Mouse (Mus musculus): ENCODE measurements at regions not wholly inside any gene's neighbourhood (a gene's known extent, or its start where the extent isn't known, plus 50 kb on each side); places are given as distances from the start of the nearest gene placed in this dataset.

DNA sequence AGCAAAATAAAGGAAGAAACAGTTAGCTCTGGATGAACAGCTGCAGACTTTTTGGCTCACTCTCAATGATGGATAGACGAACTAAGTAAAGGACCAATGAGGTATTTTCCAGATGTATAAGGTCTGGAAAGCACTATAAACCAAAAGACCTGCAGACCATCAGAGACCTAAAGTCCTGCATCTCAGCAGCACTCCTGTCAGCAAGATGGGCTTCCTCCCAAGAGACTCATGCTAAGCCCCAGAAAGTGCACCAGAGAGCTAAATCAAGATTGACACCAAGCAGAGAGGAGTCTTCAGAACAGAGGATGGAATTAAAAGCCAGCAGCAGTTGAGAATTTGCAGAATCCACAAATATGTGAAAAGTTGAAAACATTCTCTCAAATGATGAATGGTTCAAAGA, 425.2 kb upstream of the Kdm8 start:
- DNase-seq (ENCODE audit: low spot score) = no peak

DNA sequence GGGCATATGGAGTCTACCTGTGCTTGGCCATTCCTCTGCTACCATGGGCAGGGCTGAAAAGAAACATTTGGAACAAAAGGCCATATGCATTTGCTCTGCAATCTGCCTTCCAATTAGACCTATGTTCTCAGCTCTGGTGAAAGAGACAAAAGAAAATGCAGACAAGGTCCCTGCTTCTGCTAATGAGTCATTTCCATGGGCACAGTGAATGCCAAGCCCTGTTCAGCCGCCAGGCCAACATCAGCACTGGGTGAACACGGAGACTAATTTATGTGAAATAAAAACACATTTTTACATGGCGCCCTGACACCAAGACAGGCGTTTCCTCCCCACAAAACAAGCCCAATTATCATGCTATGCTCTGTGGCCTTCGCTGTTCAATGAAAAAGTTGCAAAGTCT, 419.5 kb upstream of the Kdm8 start:
- DNase-seq (ENCODE audit: low spot score) = no peak

DNA sequence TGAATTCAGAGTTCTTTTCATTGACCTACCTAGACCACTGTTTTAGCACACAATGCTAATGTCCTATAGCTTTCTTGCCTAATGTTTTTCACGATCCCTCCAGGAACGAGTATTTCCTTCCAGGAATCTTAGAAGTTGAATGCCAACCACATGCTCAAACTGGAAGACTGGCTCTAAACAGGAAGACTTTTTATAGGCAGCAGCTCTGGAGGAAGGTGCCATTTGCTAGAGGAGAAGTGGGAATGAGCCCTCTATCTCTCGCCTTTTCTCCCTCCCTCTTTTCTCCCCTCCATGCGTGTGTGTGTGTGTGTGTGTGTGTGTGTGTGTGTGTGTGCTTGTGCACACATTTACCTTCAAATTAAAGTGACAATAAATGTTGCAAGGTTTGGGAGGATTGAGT, 410.7 kb upstream of the Kdm8 start:
- DNase-seq (ENCODE audit: low spot score) = no peak

DNA sequence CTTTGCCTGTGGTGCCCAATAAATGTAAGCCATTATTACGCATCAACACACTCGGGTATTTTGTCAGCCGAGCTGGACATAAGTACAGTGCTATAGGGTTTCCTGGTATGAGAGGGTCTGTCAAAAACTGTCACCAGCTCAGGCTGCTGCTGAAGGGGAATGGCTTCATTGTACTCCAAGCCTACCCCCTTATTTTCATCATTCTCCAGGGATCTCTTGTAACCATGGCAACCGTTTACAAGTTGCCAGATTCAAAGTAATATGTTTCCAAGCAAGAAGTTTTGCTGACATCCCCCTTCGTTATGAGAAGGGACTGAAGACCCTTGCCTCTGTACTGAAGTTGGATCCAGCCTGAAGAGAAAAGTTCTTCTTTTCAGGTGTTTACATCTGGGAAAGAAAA, 410.3 kb upstream of the Kdm8 start:
- DNase-seq (ENCODE audit: low spot score) = no peak

DNA sequence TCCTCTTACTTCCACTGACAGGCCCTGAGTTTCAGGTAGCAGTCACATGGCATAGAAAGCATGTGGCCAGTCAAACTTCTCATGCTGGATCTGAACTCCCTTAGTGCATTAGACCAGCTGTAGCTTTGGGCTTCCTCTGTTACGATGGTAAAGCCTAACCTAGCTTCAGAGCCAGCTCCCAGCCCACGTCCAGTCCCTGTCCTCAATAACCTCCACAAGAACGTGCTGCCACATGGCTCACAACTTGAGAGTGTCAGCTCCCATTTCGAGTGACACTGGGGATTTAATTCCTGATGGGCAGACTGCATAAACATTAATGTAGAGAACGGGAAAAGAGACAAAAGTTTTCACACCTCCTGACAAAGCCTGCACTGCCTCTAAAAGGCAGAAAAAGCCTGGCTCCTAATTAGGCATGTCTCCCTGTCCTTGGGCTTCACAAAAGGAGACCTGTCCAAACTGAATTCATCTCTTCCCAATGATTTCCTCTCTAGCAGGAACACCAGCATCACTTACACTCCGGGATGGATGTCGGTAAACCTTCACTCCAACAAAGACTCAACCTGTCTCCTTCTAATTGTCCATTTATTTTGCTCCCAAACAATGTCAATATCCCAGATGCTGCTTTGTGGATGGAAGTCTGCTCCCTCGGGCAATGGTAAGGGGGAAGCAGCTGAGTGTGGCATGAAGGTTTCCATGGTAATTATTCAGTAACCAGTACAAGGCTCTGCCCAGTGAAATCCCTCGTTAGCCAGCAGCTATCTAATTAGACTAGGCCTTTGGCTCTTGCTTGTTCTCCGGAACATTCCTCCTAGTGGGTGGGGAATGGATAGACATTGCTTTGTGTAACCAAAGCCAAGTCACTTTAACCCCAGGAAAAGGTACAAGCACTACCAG, 408.1 kb upstream of the Kdm8 start:
- DNase-seq (ENCODE audit: low spot score) = no peak

DNA sequence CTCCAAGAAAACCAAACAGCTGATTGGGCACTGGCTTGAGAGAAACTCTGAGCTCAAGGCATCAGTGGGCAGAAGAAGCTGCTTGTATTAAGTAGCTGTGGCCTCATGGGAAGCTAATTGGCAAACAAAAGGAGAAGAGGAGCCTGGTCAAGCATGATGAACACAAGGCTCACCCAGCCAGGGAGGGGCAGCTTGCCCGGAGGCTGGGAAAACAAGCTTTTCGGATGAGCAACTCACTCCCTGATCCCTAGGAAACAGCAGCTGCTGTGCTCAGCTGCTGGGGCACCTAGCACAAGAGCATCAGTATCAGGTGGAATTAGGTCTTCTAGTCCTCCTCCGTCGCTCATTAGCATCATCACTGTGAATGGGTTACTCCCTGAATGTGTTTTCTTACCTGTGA, 405.6 kb upstream of the Kdm8 start:
- DNase-seq (ENCODE audit: low spot score) = no peak

DNA sequence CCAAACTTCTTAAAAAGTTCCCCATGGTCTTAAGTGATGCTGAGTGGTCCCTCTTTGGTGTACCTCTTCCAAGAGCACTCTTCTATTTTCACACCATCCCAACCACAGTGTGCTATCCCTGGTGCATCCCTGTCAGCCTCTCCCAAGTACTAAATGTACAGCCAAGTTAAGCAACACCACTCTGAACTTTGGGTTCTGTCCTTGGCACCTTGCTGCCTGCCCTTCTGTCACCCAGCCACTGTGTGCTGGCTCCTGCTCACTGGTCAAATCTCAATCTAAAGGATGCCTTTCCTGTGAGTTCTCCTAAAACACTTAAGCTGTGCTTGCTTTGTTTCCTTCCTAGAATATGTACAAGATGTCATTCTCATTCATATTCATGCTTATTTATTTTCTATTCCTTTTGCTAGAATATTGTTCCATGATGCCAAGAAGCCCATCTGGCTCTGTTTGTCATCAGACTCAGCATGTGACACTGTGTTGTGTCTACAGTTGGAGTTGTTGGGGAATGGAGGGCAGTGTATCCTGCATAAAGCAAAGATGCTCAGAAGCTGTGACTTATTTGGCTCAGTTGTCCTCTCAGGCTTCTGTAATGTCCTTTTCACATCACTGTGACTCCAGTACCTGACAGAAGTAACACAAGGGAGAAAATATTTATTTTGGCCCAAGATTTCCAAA, 388.4 kb upstream of the Kdm8 start:
- DNase-seq (ENCODE audit: low spot score) = no peak

DNA sequence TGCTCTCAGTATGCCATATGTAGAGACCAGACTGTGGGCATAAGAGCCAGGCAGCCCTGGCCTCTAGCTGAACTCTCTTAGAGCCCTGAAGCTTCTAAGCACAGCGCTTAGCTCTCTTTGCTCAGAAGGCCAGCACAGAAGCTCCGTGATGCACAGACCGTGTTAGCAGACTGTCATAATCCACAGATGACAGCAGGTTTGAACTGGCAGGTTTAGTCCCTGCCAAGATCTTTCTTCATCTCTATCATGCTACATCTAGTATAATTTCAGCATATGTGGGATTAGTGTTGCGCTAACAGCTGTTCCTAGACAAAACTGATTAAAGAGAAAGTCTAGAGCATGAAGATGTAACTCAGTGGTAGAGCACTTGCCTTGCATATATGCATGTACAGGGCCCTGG, 342.0 kb upstream of the Kdm8 start:
- DNase-seq (ENCODE audit: low spot score) = no peak

DNA sequence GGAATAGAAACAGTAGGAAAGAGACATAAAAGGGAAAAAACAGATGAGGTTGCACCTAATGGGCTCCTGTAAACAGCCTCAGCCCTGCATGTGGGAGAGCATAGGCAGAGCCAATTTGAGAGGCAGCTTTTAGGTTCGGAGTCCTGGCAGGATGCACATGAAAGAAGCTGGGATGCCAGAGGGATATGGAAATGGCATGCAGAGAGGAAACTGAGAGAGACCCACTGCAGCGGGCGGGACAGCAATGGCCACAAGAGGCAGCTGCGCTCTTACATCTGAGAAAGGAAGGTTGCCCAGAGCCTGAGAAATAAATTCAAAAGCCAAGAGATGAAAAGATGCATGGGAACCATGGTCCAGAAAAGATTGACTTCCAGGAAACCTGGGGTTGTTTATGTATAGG, 340.5 kb upstream of the Kdm8 start:
- DNase-seq (ENCODE audit: low spot score) = no peak

DNA sequence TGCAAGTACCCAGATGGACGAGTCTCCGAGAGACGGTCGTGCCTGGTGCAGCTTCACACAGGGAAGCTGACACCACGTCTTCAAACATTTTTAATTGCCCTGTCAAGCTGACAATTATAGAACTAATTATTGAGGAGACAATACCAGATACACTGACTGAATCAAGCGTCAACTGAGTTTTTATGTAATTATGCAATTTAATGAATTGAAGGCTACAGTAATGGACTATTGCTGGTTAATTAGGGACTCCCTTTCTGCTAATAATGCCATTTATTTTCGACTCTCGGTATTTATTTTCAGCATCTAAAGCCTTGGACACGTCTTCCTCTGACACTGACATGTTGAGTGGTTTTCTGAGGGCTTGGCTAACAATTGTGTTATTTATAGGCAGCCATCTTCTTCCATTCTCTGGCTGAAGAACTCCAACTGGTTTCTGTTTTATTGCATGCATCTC, 331.6 kb upstream of the Kdm8 start:
- no peak for DNase-seq (ENCODE audit: low spot score)

DNA sequence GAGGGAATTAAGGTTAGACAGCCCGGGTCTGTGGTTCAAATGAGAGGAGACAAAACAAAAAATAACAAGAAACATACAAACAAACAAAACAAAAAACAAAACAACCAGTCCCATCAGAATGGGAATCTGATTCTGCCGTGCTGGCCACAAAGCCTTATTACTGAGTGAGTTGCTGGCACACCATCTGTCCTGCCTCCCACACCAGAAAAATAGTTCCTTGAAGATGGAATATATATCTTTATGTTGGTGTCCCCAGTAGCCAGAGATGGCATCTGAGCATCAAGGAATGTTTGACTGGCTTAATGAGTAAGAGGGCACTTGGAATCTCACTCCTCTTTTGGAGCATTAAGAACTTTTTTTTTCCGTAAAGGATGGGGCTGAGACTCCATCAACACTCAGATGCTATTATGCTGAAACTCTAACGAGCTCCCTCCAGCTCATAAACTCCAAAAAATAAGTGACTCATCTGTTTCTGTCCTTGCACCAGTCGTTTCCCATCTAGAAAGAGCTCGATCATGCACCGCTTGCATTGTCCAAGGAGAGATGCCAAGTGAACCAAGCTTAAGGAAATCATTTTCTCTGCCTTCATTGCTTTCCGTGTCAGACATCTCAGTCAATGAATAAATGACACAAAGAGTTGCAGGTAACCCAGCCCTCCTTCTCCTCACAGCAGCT, 329.0 kb upstream of the Kdm8 start:
- DNase-seq (ENCODE audit: low spot score) = no peak

DNA sequence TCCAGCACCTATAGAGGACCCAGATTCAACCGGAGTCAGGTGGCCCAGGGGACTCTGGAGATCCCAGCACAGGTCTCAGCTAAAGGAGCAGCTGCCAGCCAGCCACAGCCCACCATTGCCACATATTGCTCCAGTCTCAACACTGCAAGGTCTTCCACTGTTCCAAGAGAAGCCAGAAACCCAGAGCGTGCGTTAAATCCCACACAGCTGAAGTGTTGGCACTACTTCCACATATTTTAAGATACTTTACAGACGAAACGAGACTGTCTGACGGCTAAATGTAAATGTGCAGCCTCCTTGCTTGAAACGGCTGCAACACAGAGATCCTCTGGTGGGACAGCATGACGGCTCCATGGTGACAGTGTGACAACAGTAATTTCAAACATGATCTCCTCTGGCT, 327.3 kb upstream of the Kdm8 start:
- DNase-seq (ENCODE audit: low spot score) = no peak

DNA sequence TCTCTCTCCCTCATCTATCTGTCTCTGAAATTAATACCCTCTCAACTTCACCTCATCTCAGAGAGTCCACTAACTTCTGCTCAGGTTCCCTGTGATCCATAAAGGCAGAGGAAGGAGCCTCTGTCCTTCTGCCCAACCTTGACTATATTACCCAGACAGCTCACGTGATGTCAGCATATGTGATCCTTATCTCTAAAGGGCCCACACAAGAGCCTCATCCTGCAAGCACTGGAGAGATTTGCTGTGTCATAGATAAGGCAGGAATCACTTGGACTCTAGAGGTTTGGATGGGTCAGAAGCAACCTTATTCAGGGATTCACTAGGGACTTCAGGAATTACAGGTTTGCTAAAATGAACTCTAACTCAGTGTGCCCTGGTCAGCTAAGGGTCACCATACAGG, 315.3 kb upstream of the Kdm8 start:
- DNase-seq (ENCODE audit: low spot score) = no peak

DNA sequence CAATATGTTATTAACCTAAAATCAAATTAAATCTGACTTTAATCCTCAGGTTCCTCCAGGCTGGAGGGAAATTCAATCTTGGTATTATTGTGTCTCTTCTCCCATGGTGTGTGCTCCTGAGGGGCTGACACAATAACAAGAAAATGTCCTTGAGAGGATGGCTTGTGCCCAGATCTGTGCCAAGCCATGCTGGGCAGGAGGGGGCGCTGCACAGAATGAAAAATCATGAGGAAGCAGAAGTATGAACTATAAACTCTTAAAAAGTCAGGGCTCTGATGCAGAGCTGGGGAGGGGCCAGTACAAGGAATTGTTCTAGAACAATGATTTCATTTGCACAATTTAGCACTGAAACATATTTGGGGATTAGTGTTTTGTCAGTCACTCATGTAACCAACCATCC, 312.5 kb upstream of the Kdm8 start:
- DNase-seq (ENCODE audit: low spot score) = no peak

DNA sequence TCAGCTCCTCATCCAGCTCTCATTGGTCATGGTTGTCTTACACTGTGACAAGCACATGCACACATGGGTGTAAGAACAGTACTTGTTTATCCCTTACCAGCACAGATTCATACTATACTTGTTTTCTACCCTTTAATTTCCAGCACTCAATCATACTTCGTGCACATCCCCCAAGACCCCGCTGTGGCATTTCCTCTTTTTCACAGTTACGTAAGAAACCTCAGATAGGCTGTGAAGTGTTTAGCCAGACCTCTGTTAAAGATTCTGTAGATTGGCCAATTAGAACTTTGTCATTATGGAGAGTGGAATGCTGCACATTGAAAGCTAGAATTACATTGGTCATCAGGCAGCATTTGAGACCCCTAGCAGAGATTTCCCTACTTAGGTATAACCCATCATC, 305.9 kb upstream of the Kdm8 start:
- DNase-seq (ENCODE audit: low spot score) = no peak

DNA sequence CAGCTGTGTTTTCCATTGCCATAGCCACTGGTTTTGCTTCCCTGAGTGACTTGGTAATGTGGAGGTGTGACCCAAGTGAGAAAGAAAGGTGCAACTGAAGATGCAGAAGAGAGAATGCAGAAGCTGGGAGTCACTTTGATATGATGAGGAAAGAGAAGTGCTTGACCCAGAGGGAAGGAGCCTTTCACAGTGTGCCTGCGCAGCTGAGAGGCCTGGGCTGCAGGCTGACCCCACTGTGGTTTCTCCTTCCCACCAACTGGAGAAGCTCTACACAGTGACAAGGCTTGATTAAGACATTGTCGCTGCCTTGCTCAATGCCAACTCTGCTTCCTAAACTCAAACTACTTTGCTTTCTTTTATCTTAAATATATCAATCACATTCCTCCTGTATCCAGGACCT, 305.3 kb upstream of the Kdm8 start:
- no peak for DNase-seq (ENCODE audit: low spot score)

DNA sequence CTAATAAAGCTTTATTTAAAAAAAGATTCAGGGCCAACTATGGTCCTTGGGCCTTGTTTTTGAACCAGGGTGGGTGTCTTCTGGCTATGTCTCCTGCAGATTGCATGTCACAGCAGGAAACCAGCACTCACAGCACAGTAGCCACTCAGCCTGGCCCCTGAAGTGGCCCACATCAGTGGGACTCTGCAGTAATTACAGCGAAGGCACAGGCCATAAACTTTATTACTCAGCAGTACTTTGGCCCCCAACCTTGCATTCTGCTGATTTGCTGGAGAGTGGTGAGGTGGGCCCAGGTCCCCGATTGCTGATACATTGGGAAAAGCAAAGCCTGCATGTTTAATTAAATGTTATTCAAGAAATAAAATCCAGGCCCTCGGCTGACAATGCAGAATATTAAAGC, 303.6 kb upstream of the Kdm8 start:
- no peak for DNase-seq (ENCODE audit: low spot score)

DNA sequence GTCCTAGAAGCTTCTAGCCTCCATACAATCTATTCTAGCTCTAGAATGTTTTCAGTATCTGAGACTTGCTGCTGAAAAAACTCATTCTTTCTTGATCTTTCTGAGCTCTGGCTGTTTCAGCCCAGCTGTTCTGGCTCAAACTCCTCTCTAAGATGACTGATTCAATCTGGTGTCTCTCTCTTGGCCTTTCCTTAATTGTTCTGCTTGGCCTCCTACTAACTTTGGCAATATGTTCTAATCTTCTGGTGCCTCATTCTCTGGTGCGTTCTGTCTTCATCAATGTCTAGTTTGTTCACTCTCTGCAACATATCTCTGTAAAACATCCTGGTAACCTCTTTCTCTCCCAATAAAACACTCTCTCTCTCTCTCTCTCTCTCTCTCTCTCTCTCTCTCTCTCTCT, 302.6 kb upstream of the Kdm8 start:
- no peak for DNase-seq (ENCODE audit: low spot score)

DNA sequence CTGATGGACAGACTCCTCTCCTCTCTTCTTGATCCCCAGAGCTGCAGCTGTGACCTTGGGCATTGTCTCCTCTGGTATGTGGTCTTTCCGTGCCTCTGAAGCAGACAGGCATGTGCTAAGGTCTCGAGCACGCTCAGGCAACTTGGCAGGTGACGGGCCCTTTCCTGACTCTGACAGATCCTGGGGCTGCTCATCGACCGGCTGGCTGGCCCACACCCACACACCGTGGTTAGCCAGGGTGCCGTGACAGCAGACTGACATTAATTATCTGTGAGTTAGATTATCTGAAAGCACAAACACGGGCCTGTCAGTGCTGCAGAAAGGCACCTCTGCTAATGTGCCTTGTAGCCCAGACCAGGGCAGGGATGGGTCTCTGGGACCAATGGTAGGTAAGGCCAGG, 298.5 kb upstream of the Kdm8 start:
- DNase-seq (ENCODE audit: low spot score) = no peak

DNA sequence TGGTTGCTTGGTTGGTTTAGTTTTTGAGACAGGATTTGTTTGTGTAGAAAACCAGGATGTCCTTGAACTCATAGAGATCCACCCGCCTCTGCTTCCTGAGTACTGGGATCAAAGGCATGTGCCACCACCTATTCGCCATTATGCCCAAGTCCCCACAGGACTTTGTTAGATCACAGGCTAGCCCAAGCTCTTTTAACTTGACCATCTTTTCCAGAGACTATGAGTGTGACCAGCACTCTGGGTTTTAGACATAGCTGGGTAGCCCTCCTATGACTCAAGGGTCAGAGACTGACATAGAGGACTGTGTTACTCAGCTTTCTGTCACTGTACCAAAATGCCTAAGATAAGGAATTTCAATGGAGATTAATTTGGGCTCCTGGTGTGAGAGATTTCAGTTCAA, 295.3 kb upstream of the Kdm8 start:
- DNase-seq (ENCODE audit: low spot score) = no peak

DNA sequence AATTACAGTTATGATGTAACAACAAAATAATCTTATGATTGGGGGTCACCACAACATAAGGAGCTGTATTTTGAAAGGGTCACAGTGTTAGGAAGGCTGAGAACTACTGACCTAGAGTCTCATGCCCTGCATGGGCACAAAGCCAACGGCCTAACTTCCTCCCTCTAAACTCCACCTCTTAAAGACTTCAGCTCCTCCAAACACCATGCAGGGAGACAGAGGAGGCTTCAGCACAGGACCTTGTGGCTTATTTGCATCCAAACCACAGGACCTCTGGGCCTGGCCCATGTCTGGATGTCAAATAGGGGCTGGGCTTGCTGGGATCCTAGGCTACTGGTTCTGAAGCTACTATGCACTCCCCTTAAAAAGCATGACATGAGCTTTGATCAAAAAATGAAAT, 294.7 kb upstream of the Kdm8 start:
- DNase-seq (ENCODE audit: low spot score) = no peak

DNA sequence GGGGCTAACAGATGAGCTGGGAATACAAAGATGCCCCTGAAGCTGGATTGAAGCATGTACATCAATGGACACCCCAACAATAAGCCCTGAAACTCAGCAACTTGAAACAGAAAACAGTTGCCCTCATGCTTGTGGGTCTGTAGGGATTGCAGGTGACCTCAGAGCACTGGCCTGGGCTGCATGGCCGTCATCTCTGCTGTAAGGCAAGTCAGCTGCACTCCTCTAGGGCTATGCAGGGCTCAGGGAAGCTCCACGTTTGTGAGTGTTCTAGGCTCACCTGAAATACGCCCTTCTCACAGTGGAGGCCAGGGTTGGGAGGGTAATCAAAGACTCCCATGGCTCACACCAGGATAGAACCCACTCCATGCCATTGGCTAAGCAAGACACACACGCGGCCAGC, 292.2 kb upstream of the Kdm8 start:
- DNase-seq (ENCODE audit: low spot score) = no peak

DNA sequence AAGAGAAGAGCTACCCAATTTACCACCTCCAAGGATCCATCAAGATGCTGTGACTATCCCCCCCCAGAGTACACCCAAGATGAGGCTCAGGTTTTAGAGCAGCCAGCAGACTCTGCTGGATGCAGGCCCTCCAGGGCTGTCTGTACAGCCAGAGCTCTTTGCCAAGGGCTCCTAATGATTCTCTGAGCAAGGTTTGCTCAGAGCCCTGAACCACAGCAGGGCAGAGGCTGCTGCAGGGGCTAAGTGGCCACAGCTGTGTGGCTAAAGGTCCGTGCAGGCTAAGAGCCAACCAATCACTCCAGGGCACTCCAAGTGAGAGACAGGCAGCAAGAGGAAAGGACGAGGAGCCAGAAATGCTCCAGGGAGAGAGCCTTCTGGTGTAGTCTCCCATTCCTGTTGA, 289.2 kb upstream of the Kdm8 start:
- DNase-seq (ENCODE audit: low spot score) = no peak

Measured in yolk sac, embryonic 10.5 days (tissue).